Comparison of ENCODE assay signal across 20 mouse cellular contexts in the genomic region with DNA sequence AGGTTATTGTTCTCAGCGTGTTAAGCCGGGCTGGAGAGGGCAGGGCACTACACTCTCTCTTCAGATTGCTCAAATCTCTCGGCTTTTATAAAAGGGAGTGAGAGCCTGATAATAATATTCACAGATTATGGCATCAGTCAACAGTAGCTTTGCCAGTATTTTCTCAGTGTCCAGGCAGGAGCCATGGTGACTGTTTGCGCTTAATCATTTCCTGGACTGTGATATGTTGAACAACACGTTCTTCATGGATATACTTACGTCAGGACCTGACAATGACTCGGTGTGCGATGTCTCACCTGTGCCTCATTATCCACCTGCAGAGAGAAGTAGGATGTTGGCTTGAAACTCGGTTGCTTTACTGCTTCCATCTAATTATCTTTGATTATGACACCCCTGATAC.
"Had no signal": no experiment of that assay in that cellular context is flagged by ENCODE, and none has a peak within 500 bp of the region (broad histone marks: within the 10 kb centered on the region; RNA-seq: fewer than 3 reads in every experiment).

No protein-coding gene starts in this region.

- H3K9me3 ChIP-seq: lung, embryonic 15.5 days; megakaryocyte, embryonic 14.5 days; midbrain, embryonic 13.5 days; midbrain, embryonic 15.5 days; neural tube, embryonic 13.5 days; neural tube, embryonic 15.5 days had no signal

- ATAC-seq: lung, postnatal 0 days; midbrain, embryonic 13.5 days; midbrain, embryonic 15.5 days had no signal

- H3K27me3 ChIP-seq: lung, embryonic 15.5 days; megakaryocyte, embryonic 14.5 days; midbrain, embryonic 13.5 days; midbrain, embryonic 15.5 days; neural tube, embryonic 13.5 days; neural tube, embryonic 15.5 days had no signal

- H3K36me3 ChIP-seq: lung, embryonic 15.5 days; midbrain, embryonic 13.5 days; midbrain, embryonic 15.5 days; neural tube, embryonic 13.5 days; neural tube, embryonic 15.5 days had no signal

- H3K4me1 ChIP-seq: lung, embryonic 15.5 days; megakaryocyte, embryonic 14.5 days; midbrain, embryonic 13.5 days; midbrain, embryonic 15.5 days; neural tube, embryonic 13.5 days; neural tube, embryonic 15.5 days had no signal

- H3K4me2 ChIP-seq: lung, embryonic 15.5 days; midbrain, embryonic 11.5 days; midbrain, embryonic 13.5 days; midbrain, embryonic 15.5 days; neural tube, embryonic 13.5 days; neural tube, embryonic 15.5 days had no signal

- H3K4me3 ChIP-seq: lung, embryonic 15.5 days; megakaryocyte, embryonic 14.5 days; midbrain, embryonic 13.5 days; midbrain, embryonic 15.5 days; myocyte; neural tube, embryonic 13.5 days; neural tube, embryonic 15.5 days had no signal

- H3K9ac ChIP-seq: lung, embryonic 15.5 days; midbrain, embryonic 13.5 days; midbrain, embryonic 15.5 days; neural tube, embryonic 13.5 days; neural tube, embryonic 15.5 days had no signal

- H3K27ac ChIP-seq: lung, embryonic 15.5 days; macrophage; midbrain, embryonic 13.5 days; midbrain, embryonic 15.5 days; neural tube, embryonic 13.5 days; neural tube, embryonic 15.5 days had no signal

- DNase-seq: lung, adult 18-20 months; lung, postnatal 14 days; lung, postnatal 36 days; retina, postnatal 1 day; right cerebral cortex, adult 18-20 months; right cerebral cortex, postnatal 25 days; right cerebral cortex, postnatal 4 days; thymus, adult 2 months; thymus, postnatal 25 days; thymus, postnatal 4 days had no signal
